Mouse (Mus musculus): ENCODE data around the gene Crip1.
A peak's percentile ranks its signal among the peaks of the same experiment; 100 is the strongest.

Gene Crip1

DNA sequence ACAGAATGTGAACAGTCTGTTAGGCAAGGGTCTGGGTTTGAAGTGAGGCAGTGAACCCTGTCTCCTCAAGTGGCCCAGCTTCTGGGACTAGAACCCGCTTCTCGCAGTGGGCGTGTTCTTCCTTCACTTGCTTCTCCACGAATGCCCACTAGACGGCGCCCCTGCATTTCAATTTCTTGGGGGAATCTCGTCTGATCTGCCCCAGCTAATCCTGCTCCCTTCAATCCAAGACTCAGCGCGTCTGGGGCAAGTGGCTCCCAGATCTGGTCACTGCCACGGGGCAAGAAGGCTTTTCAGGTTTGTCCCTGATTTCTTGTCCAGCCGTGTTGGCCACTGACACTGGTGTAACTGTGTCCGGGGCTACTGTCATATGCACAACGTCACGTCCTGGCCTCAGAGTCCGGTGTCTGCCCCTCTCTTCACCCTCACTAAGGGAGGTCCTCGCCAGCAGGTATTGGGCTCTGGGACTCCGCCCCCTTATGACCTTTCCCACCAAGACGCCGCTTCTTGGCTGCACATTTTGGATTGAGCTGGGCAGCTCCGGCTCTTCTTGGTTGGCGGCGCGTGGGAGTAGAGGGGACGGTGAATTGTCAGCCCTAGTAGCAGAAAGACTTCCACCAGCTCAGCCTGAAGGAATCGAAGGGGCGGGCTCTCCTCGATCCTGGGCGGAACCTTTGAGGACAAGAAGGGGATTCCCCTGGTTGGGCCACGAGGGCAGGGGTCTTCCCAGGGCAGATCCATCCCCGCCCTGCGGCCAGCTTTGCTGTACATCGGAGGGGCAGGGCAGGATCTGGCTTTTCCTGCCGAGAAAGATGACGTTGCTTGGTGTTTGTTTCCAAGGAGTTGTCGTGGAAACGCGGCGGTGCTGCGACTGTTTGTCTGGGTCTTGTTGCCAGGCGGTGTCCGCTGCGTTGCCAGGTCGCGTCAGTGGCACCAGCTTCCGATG, at the start of gene Crip1:
Gene Crip1, plus strand, starts transcription at position 205 of the 946 bp plus-strand sequence.
- peak; percentile 84 to 92 for DNase-seq

DNA sequence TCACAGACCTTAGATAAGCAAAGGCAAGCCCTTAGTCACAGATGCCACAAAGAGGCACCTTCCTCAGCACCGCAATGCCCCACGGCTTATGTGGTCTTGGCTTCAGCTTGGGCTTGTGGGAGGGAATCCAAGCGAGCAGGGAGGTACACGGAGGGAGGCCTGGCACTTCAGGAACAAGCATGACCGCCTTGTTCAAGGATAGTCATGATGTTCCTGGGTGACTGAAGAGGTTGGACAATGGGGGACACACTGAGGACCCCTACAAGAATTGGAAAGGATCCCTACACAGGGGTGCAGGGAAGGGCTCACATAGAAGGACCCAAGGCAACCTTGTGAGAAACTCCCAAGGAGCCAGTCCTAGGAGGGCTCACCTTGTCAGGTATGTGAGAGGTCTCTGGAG, 49.1 kb upstream of the Crip1 start:
- peak in 1 of 2 experiments; percentile 39 for DNase-seq

DNA sequence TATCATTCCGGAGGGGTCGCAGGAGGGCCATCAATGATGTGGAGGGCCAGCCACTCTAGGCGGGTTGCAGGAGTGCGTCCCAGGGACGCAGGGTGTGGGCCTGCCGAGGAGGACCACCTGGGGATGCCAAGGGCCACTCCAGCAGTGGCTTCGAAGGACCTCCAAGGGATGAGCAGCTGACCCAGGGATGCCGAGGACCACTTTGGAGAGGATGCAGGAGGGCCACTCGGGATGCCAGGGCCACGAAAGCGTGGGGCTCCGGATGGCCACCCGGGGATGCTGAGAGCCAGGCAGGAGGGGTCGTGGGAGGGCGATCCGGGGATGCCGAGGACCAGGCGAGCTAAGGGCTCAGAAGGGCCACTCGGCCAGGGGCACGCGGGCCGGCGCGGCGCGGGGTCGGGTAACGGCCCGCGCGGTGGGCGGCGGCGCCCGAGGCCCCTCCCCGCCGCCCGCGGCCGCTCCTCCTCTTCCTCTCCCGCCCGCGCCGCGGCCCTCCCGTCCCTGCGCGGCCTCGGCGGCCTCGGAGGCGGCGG, 48.3 kb upstream of the Crip1 start, which contains the start of gene Mta1:
Gene Mta1, plus strand, starts transcription at position 530 of the 533 bp plus-strand sequence.
- peak; percentile 66 to 72 for DNase-seq

DNA sequence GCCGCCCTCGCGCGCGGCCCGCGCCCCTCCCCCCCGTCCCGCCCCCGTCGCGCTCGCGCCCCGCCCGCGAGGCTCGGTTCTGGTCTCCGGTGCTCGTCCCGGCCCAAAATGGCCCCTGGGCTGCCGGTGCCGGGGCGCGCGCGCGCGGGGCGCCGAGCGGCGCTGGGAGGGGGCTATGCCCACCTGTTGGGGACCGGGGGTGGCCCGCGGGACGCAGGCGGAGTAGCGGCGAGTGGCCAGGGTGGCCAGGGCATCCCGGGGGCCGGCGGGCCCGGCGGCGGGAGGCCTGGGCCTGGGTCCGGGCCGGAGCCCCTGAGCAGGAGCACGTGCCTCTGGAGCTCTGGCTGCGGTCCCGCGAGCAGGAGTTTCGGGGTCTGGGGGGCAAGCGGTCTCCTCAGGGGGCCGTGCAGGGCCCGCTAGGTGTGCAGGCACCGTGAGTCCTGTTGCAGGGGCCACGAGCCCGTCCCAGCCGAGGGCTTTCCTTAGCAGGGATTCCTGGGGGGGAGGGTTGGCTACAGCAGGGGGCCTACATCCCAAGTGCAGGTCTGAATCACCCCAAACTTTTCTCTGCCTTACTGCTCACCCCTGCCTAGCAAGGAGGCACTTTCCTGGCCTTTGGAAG, 47.5 kb upstream of the Crip1 start:
- peak; percentile 47 to 60 for DNase-seq

DNA sequence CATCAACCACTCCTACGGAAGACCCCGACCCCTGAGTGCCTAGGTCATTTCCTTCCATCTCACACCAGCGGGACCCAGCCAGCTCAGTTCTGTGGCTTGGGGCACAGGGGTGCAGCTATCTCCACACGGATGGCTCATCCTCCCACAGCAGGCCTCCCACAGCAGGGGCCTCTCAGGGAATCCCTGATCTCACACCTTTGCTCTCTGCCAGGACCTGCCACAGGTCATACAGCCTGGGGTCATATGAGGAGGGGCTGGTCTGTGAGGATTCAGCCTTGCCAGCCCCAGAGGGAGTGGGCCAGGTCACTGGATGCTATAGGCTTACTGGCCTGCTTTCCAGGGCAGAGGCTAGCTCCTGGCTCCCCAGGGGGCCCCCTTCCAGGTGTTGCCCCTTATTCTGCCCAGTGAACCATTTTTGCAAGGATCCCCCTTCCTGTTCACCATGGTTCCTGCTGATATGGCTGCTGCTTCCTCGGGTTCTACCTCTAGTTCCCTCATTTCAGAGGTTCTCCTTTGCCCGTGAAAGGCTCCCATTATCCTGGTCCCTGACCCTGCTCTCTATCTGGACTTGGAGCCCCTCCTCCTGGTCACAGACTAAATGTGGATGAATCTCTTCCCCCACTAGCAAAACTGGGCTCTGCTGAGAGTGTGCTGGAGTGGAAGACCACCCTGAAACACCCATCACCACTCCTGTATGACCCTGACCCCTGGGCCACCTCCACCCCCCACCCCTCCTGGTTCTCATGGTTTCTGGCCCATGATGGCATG, 46.5 kb upstream of the Crip1 start:
- DNase-seq, result no peak

DNA sequence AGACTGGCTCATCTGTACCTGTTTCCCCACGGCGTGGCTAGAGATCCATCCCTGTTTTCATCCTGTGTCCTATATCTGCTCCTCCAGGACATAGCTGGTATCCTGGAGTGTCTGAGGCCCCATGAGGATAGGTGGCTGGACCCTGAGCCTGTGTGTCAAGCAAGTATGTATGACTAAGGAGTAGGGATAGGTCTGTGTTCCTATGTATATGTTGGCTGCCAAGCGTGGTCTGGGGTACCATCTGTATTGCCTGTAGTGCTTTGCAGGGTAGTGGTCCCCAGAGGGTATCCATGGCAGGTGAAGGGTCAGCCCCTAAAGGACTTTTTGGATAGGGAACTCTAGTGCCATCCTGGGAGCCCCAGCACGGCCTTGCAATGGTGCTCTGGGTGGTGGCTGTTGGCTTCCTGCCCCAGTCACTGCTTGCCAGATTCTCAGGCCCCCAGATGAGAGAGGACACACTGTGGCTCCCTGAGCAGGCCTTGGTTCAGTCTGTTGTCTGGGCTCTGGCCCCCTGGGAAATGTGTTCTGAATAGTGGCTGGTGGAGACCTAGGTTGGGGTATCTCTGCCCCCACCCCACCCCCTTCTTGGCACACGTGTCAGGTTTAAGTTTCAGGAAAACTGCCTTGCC, 45.6 kb upstream of the Crip1 start:
- DNase-seq, result peak; percentile 65 to 72

DNA sequence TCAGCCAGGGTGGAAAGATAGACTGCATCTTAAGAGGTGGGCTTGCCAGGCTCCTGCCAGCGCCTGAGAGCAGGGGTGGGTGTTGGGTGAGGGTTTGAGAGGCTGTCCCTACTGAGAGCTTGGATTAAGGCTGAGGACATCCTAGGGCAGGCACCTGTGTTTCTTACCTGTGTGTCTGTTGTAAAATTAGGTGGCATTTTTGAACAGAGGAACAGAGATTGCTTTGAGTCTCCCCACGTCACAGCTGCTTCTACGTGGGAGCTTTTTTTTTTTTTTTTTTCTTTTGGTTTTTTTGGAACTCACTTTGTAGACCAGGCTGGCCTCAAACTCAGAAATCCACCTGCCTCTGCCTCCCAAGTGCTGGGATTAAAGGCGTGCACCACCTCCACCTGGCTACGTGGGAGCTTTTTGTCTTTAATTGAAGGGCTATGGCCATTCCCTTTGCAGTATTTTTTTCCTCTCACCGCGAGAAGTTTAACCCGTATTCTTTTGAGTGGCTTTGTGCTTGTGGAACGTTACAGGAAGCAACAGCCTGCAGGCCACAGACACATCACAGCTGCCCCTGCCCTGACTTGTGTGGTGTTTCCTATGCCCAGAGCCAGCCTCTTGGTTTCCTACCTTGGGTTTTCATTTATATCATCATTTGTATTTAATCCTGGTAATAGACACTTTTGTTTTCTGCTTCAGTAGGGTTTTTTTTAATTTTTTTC, 44.7 kb upstream of the Crip1 start:
- DNase-seq, result no peak

DNA sequence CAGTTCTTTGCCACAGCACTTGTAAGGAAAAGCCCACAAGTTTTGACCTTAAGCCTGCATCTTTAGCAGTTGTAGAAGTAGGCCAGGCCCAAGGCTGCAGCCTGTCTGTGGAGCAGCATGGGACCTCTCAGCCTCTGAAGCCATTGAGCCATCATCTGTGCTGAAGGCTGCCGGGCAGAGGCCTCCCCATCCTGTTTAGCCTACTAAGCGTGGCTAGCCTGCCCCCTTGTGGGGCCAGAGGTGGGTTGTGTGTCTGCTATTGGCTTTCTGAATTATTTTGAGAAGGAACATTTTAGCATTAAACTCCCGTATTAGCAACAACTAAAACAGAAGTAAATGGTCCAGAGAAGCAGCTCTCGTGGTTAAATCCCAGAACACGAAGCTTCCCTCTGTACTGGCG, 43.7 kb upstream of the Crip1 start:
- DNase-seq, result peak; percentile 75 to 80

DNA sequence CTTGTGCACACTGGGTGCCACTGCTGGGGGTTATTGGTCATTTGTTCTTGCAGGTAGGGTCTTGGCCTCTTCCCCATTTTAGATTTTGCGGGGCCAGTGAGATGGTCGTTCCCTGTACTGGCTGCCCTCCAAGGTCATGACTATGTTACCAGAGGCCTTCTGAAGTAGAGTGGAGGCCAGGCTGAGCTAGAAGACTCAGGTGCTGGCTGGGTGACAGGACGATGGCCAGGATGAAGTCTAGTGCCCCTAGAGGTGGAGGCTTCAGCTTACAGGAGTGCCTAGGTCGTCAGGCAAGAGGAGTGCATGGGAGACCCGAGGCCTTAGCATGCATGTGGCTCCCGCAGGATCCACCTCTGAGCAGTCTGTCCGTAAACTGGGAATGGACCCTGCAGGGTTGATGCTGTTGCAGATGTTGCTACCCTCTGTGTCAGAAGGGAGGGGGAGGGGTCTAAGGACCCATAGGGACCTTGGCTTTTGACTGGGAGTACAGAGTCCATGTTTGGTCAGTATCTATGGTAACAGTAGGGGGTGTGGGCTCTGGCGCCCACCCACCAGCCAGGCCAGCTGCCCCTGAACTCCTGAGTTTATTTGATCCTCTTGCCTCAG, 42.2 kb upstream of the Crip1 start:
- DNase-seq, result peak; percentile 40 to 68

DNA sequence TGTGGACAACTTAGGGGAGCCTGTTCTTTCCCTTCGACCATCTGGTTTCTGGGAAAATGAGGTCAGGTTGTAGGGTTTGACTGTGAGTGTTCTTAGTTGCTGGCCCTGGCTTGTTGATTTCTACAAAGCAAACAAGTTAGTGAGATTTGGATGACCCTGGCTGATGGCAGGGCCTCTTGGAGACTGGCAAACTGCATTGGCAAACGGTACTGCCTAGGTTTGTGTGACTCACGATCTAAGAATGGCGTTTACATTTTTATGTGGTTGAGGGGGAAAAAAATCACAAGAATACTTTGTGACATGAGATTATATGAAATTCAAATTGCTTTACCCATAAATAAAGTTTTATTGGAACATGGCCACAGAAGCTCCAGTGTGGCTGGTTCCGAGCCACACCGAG, 39.7 kb upstream of the Crip1 start:
- no peak for DNase-seq

DNA sequence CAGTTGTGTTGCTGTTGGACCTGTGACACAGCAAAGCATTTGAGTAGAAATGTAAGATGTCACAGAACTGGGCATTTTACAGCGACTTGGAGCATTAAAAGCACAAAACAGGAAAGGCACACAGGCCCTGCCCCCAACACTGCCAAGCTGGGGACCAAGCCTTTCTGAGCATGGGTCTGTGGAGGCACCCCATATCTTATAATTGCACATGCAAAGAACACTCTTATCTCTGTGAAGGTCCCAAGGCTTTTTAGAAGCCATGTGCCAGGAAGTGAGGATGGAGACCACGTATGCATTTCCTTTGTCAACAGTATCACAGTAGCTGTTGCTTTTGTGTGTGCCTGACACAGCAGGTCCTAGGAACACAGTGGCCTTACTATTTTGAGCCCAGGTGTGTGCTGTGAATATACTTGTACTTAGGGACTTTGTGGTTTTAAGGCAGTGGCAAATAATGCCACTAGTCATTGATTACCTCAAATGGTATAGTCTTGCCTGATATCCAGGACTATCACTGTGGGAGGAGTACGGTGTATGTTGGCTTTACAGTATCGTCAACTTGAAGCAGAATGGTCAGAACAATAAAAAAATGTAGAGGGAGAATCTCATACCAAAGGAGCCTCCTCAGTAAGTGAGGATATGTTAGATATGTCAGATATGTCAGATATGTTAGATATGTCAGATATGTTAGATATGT, 38.5 kb upstream of the Crip1 start:
- no peak for DNase-seq

DNA sequence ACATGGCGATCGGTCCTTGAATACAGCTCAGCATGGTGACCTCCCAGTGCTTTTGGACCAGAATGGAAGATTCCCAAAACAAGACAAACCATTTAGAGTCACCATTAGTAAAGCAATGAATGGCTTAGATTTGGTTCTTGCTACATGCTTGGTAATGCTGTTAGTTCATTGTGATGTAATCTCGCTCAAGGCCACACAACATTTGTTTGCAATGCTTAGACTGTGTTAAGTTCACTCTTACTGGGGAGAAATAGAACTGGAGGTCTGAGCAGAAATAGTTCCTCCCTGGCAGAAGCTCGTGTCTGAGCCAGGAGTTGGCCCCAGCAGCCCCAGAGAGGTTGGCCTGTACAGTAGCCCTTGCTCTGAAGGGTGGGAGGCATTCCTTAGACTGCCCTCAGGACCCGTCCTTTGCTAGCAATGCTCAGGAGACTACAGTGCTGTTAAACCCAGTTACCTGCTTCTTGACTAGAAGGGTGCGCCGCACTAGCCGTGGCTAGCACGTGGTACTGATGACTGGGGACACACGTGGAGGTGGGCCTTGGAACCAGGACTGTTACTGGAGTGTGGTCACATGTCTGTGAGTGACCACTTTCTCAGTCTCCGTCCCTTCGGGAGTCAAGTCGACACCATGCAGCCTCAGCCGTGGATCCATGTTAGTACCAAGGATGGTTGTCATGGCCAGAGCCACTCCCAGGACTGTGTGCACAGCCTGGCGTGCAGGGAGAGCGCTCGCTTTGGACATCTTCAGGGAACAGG, 37.4 kb upstream of the Crip1 start:
- DNase-seq, result no peak

DNA sequence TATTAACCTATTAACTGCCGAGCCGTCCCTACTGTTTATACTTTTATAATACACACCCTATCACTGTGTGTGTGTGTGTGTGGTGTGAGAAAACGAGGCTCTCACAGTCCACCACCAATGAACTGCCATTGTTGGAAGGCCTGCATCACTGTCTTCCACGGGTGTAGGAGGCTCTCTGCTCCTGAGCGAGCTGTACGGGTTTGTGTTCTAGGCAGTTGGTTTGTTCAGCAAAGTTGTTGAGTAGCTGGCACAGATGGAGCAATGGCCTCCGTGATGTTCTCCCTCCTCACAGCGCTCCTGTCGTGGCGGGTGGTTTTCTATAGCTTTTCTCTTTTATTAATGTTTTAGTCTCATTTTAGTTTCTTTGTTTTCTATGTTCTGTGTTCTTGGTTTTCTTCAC, 36.3 kb upstream of the Crip1 start:
- DNase-seq, result no peak

DNA sequence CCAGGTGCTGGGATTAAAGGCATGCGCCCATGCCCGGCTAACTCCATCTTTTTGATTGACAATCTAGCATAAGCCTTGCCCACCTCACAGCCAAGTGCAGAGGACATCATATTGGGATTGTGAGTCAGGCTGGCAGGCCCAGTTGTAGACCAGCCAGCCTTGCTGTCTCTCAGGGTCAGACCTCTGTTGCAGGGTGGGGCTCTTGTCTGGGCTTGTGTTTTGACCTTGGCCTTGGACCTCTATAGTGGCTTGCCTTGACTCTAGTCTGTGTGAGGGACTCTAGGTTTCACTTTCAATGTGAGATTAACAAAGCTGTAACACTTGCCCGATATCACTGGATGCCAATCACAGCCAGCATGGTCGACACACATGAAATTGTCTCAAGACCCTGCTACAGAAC, 32.0 kb upstream of the Crip1 start:
- no peak for DNase-seq

DNA sequence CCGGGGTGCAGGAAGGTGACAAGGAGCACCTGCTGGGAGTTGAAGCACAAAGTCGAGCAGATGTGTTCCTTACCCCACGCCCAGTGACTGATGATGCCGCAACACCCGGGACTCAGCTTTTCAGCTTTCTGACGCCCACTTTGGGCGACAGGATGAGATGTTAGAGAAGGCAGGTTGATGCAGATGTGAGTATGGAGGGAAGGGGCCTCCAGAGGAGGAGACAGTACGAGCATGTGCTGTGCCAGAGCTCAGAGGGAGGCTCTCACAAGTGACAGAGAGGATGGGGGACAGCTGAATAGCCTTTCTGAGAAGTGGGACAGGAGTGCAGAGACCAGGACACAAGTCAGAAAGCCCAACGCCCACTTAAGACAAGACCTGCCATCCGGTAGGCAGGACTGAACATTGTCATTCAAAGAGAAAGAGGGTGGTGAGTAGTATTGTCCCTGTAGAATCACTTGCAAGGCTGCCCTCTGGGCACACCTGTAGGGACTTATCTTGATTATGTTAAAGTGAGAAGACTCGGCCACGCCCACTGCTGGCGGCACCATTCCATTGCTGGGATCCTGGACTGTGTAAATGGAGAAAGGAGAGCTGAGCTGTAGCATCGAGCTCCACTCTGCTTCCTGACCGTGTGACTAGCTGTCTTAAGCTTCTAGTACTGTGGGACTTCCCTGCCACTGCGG, 31.1 kb upstream of the Crip1 start:
- no peak for DNase-seq

DNA sequence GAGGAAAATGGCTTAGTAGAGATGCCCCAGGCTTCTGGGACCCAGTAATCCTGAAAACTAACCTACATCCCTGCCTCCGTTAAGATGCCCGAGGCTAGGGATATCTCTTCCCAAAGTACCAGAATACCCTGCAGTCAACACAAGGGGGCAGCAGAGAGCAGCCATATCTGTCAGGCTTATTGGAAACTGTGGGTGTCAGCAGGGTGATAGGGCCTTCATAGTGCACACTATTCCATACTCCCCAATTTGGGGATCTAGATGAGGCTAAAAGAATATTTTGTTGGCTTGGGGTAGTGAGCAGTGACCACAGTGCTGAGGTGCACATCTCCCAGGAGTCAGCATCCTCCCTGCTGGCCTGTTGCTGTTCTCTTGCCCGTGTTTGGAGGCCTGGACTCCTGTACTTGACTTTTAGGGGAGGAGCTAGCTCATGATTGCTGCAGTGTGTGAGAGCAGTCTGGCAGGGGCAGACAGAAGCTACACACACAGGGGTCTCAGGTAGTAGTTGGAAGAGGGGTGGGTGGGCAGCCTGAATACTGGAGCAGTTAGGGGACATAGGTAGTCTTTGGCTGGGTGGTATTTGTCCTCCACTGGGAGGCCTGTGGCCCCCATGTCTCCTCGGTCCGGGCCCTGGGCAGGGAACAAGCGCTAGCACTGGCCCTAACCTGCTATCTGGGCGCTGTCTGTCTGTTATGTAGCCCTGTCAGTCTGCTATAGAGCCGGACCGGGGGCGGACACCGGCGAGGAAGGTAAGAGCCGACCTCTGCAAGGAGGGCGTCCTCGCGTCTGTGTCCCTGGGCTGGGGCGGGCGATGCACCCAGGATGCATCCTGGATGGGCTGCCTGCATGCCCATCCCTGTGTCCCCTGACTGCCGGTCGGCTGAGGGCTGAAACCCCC, 26.4 kb upstream of the Crip1 start:
- DNase-seq, result peak; percentile 92 to 95

DNA sequence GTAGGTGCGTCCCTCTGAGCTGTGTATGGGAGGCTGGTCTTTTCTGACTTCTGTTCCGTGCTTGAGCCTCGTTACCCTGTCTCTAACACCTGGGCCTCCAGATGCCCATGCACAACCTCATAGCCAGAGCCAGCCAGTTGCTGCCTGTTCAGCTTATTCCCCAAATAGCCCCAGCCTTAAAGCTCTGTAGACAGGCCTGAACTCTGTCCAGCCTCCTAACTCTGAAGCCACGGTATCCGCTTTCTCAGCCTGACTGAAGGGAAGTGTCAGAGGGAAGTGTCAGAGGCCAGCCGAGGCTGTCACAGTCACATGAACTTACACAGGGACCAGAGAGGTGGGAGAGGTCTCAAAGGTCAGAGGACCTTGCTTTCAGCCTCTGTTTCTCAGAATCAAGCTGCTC, 21.4 kb upstream of the Crip1 start:
- DNase-seq, result no peak

DNA sequence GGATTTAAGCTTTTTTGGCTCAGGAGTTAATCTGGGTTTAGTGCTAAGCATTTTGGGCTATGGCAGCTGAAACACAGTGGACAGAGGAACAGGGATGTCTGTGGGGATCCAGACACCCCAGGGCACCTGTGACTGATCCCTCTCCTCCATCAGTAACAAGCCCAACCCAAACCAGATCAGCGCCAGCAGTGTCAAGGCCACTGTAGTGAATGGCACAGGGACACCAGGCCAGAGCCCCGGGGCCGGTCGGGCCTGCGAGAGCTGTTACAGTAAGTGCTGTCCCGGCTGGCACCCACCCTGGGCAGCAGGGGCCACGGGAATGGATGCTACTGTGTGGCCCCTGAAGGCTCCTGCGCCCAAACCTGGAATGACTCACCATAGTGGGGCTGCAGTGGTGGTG, 15.4 kb upstream of the Crip1 start:
- no peak for DNase-seq

Data from cerebellum, postnatal 14 days (tissue).